Mouse (Mus musculus) left cerebral cortex, adult 2 months (tissue): ENCODE measurements at regions not wholly inside any gene's neighbourhood (a gene's known extent, or its start where the extent isn't known, plus 50 kb on each side); places are given as distances from the start of the nearest gene placed in this dataset.

Experiments
- DNase-seq, 2 experiments: peaks; one replicate each; pipeline ENCODE4 v3.0.0; 2021 to 2022; ENCODE audit warnings: low spot score in 2 of 2, mixed read lengths in 1 of 2; ENCODE audit errors: extremely low spot score in 1 of 2
- H3K27ac ChIP-seq: fragments of 200-600 bp; 2 replicates; pipeline ENCODE4 v1.8.1; 2022
- H3K4me3 ChIP-seq: fragments of 200-600 bp; 2 replicates; pipeline ENCODE4 v1.8.1; 2022
- CTCF ChIP-seq: fragments of 200-600 bp; IDR thresholded peaks from 2 replicates; pipeline ENCODE4 v1.8.1; 2022; ENCODE audit warnings: antibody characterized with exemption, mild to moderate bottlenecking, moderate library complexity
- intact Hi-C: fragments of 180-260 bp; cut with DNase I; formaldehyde crosslinking; loops from one replicate; pipeline ENCODE4 v1.15.1; 2025

DNA sequence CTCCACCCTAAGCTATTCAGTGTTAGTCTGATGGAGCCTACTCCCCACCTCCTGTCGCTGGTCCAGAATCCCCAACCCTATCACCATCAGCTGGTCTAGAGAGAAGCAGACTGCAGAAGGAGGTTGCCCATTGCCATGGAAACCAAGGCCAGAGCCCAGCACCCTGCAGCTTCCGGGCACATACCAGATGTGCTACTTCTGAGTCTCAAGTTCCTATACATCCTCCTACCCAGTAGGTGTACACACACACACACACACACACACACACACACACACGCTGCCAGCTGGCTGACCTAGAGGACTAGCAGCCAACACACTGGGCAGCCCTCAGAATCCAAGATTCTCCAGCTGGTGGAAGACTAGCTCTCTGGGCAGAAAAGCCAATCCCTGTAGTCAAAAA lies 68.9 kb upstream of the Disp3 start:
- intact Hi-C loops = loop anchor here (2.0 kb wide), 1 partner anchor 28 kb away; no protein-coding TSS in a partner anchor
- no peak for TF ChIP-seq CTCF
- peak; percentile 16 to 21 for DNase-seq

DNA sequence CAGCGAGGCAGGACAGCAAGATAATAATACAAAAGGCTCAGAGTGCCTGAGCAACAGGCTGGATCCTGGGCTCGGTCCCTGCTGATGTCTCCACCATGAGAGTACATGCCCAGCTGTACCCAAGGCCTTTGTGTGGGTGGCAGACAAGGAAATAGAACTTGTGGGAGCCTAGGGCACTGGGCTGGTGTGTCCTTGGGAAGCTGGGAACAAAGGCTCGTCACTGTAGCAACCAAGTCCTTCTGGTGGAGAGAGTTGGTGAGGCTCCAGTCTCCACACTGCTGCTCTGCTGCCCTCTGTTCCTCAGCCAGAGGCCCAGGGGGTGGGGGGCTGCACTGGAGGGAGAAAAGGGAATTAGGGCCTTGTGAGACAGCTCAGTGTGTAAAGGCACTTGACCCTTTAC lies 66.2 kb upstream of the Disp3 start:
- no peak overlapping the region for H3K4me3 ChIP-seq
- no peak for TF ChIP-seq CTCF
- intact Hi-C loops = no loop called here
- DNase-seq = no peak
- no peak overlapping the region for H3K27ac ChIP-seq

More for the DNA sequence above, 68.9 kb upstream of the Disp3 start:
- Histone ChIP-seq H3K27ac (peak overlapping the region; percentile 28; the same call in 1 of the 2 replicates), H3K4me3 (no peak overlapping the region)

DNA sequence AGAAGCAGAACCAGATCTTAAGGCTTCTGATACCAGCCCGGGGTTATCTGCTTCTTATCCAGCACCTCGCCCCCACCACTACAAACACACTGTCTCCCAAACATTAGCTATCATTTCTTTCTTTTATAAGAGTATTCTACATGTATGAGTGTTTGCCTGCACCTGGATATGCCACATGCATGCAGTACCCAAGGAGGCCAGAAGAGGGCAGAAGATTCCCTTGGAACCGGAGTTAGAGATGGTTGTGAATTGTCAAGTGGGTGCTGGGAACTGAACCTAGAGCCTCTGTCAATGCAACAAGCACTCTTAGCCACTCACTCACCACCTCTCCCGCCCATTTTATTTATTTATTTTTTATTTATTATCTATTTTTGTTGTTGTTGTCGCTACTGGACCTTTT lies 64.9 kb upstream of the Disp3 start:
- DNase-seq = no peak
- peak; percentile 34 for TF ChIP-seq CTCF
- no peak overlapping the region for H3K4me3 ChIP-seq
- no peak overlapping the region for H3K27ac ChIP-seq
- intact Hi-C loops = no loop called here

DNA sequence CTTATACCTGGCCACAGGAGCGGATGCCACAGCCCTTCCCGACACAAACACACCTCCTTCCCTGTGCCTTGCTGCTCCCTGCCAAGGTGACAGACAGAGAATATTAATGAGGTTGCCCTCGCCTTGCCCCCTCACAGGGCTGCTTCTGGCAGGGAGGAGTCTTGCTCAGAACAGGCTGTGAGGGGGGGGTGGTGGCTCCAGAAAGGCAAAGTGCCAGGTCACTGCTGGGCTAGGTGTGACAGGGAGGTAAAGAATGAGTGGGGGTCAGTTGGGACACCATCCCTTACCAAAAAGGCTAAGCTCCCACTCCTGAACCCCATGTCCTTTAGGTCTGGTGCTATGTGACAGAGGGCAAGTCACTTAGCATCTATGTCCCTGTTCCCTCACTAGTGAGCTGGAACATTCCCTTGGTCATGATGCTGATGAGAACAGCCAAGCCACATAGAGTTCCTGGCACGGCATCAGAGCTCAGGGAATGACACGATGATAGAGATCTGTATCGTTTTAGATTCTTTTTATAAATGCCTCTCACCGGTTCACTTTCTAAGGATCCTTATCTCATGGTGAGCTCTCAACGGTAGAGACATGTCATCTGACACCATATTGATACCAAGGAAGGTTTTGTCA lies 53.9 kb upstream of the Disp3 start:
- H3K27ac ChIP-seq = no peak overlapping the region
- no peak overlapping the region for H3K4me3 ChIP-seq
- TF ChIP-seq CTCF = no peak
- intact Hi-C loops = no loop called here
- DNase-seq = no peak

DNA sequence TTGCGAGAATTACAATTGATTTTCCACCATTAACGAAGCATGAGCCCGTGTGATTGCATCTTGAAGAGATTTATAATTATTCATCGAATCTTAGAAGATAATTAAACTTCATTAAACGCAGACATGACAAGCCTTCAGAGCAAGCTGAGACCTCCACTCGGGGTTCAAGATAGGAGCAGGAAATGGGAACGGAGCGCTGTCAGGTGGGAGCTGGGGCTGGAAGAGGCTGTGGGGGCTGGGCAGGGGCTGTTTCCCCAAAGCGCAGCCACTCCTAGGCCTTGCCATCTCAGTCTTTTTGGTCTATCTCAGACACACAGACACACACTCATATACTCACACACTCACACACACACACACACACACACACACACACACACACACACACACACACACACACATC lies 52.6 kb upstream of the Disp3 start:
- DNase-seq = no peak
- no peak for TF ChIP-seq CTCF
- Histone ChIP-seq H3K27ac (no peak overlapping the region), H3K4me3 (no peak overlapping the region)
- intact Hi-C loops = no loop called here

DNA sequence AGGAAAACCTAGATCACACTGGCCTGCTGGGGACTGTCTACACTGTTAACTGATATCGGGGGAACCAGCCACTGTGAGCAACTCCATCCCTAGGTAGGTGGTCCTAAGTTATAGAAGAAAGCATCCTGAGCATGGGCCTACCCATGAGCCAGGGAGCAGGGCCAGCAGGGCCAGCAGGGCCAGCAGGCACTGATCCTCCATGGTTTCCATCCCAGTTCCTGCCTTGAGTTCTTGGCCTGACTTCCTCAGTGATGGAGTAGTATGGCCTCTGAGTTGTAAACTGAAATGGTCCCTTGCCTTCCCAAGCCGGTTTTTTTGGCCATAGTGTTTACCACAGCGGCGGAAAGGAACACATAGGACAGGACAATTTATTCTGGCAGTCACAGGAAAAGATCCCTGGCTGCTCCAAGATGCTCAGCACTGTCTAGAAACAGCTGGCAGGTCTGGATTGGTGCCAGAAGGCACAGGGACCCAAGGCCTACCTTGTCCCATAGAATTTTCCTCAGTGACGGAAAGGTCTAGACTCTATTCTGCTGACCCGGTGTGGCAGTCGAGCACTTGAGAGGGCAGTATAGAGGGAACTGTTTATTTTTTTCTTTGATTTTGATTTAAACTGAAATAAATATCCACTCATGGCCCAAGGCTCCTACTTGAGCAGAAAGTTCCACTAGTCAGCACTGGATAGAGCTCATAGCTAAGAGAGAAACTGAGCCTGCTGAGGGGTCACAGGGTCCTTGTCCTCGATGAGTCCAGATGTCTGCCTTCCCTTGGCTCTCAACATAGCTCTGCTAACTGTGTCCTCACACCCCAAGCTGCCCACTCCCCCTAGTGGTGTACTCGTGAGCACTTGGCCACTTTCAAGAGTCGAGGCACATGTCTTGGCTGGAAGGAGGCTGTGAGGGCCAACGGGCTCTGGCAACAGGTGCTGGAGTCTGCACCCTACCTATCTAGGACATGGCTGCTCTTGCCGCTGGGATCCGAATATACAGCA lies 50.4 kb upstream of the Disp3 start:
- TF ChIP-seq CTCF = peak; percentile 54
- intact Hi-C loops = loop anchor here (5.0 kb wide), 1 partner anchor 166 kb away; no protein-coding TSS in a partner anchor
- no peak overlapping the region for H3K4me3 ChIP-seq
- no peak overlapping the region for H3K27ac ChIP-seq
- peak in 1 of 2 experiments; percentile 40 for DNase-seq
